ENCODE assay signal across 8 mouse cellular contexts in the genomic region with DNA sequence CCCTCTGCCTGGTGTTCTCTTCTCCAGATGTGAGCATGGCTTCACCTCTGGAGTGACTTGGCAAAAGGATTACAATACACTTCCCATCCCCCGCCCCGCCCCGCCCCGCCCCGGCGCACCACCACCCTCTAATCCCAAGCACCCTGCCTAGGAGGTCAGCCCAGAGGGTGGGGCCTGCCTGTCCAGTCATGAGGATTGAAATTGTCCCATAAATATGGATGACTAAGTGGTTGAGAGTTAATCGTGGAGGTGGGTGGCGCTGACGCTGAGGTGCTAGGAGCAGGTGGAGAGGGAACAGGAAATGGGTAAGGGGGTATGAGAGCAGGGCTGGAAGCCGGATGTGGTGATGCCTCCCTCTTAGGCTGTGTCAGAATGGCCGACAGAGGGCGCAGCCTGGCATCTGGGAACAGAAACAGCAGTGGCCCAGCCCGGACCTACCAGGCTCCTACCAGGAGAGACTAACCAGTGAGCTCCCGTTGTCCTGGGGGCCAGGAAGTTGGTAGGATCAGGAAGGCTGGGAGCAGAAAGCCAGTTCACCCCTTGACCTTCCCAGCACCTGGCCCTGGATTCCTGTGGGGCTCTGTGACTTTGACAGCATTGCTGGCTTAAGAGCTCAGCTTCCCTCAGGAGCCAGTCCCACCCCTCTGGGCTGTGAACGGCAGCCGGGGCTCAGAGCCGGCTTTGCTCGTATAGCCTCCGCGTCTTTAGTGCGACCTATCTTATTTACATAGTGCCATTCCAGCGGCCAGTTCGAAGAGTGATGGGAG. TPM values are rescaled to one million over a fixed set of nuclear protein-coding genes. Genes with fewer than 3 reads are reported as not detected.
DNase-seq lines count a peak whose midpoint lies in the region; ATAC-seq and TF ChIP-seq lines count a peak whose summit lies in the region.

No protein-coding gene starts in this region.

- peak overlapping the region; percentile 59 for H3K4me2 ChIP-seq in embryonic facial prominence, embryonic 12.5 days (replicated peaks)
- peak overlapping the region; percentile 74 for H3K4me2 ChIP-seq in heart, embryonic 11.5 days
- peak overlapping the region; percentile 50 for H3K4me2 ChIP-seq in kidney, embryonic 14.5 days (replicated peaks; ENCODE audit: low read depth, low read length)
- peak overlapping the region; percentile 58 for H3K4me2 ChIP-seq in lung, embryonic 14.5 days
- peak overlapping the region; percentile 74 for H3K4me2 ChIP-seq in neural tube, embryonic 15.5 days

- peak; percentile 84 for TF ChIP-seq CTCF in lung, embryonic 14.5 days (IDR thresholded peaks at IDR 0.05; ENCODE audit: low read depth)

- H3K4me3 ChIP-seq in embryonic facial prominence, embryonic 12.5 days = peak overlapping the region; percentile 48
- H3K4me3 ChIP-seq in heart, embryonic 11.5 days (ENCODE audit: low read depth, low read length) = peak overlapping the region; percentile 51
- H3K4me3 ChIP-seq in kidney, embryonic 14.5 days (ENCODE audit: low read length) = peak overlapping the region; percentile 48
- H3K4me3 ChIP-seq in lung, embryonic 14.5 days (ENCODE audit: low read depth, low read length) = peak overlapping the region; percentile 48
- H3K4me3 ChIP-seq in neural tube, embryonic 15.5 days (replicated peaks) = peak overlapping the region; percentile 49

- H3K9ac ChIP-seq in embryonic facial prominence, embryonic 12.5 days = peak overlapping the region; percentile 58
- peak overlapping the region; percentile 75 for H3K9ac ChIP-seq in heart, embryonic 11.5 days (ENCODE audit: low read depth, low read length)
- peak overlapping the region; percentile 46 for H3K9ac ChIP-seq in kidney, embryonic 14.5 days (ENCODE audit: low read depth, low read length)
- peak overlapping the region; percentile 38 for H3K9ac ChIP-seq in lung, embryonic 14.5 days
- H3K9ac ChIP-seq in neural tube, embryonic 15.5 days (replicated peaks) = peak overlapping the region; percentile 53; the same call in 1 of the 2 replicates

- H3K36me3 ChIP-seq in embryonic facial prominence, embryonic 12.5 days = no peaks in the 10 kb centered on the region
- no peaks in the 10 kb centered on the region for H3K36me3 ChIP-seq in heart, embryonic 11.5 days (ENCODE audit: control insufficient read depth, insufficient read depth, low read length)
- no peaks in the 10 kb centered on the region for H3K36me3 ChIP-seq in kidney, embryonic 14.5 days (ENCODE audit: control insufficient read depth, insufficient read depth, low read length)
- H3K36me3 ChIP-seq in lung, embryonic 14.5 days (ENCODE audit: insufficient read depth) = no peaks in the 10 kb centered on the region
- H3K36me3 ChIP-seq in neural tube, embryonic 15.5 days = no peaks in the 10 kb centered on the region

- no peaks in the 10 kb centered on the region for H3K9me3 ChIP-seq in embryonic facial prominence, embryonic 12.5 days
- no peaks in the 10 kb centered on the region for H3K9me3 ChIP-seq in heart, embryonic 11.5 days (replicated peaks; ENCODE audit: control insufficient read depth, low read length)
- H3K9me3 ChIP-seq in kidney, embryonic 14.5 days (ENCODE audit: control insufficient read depth, low read length) = no peaks in the 10 kb centered on the region
- no peaks in the 10 kb centered on the region for H3K9me3 ChIP-seq in lung, embryonic 14.5 days (ENCODE audit: low read depth, low read length)
- no peaks in the 10 kb centered on the region for H3K9me3 ChIP-seq in neural tube, embryonic 15.5 days (replicated peaks)

- no peaks in the 10 kb centered on the region for H3K27me3 ChIP-seq in embryonic facial prominence, embryonic 12.5 days
- no peaks in the 10 kb centered on the region for H3K27me3 ChIP-seq in heart, embryonic 11.5 days (ENCODE audit: control insufficient read depth, insufficient read depth, low read length)
- H3K27me3 ChIP-seq in kidney, embryonic 14.5 days (ENCODE audit: control insufficient read depth, insufficient read depth, low read length) = no peaks in the 10 kb centered on the region
- H3K27me3 ChIP-seq in lung, embryonic 14.5 days (ENCODE audit: insufficient read depth, low read length) = no peaks in the 10 kb centered on the region
- no peaks in the 10 kb centered on the region for H3K27me3 ChIP-seq in neural tube, embryonic 15.5 days (replicated peaks)

- H3K27ac ChIP-seq in embryonic facial prominence, embryonic 12.5 days = peak overlapping the region; percentile 60; the same call in 1 of the 2 replicates
- H3K27ac ChIP-seq in heart, embryonic 11.5 days (ENCODE audit: low read depth, low read length) = peak overlapping the region; percentile 80
- peak overlapping the region; percentile 73; the same call in 1 of the 2 replicates for H3K27ac ChIP-seq in kidney, embryonic 14.5 days (ENCODE audit: low read depth, low read length)
- peak overlapping the region; percentile 82; the same call in 1 of the 2 replicates for H3K27ac ChIP-seq in lung, embryonic 14.5 days (ENCODE audit: low read depth)
- peak overlapping the region; percentile 45 for H3K27ac ChIP-seq in neural tube, embryonic 15.5 days (replicated peaks)

- ATAC-seq in embryonic facial prominence, embryonic 12.5 days (ENCODE audit: insufficient number of reproducible peaks, insufficient read depth, low FRiP score, low TSS enrichment) = peak; percentile 92
- ATAC-seq in heart, embryonic 11.5 days (replicated peaks; ENCODE audit: insufficient number of reproducible peaks, low FRiP score, low TSS enrichment) = peak; percentile 85
- ATAC-seq in kidney, embryonic 14.5 days (ENCODE audit: low FRiP score, low TSS enrichment) = peak; percentile 88
- peak; percentile 89 for ATAC-seq in lung, embryonic 14.5 days (ENCODE audit: insufficient read depth)
- peak; percentile 78 for ATAC-seq in neural tube, embryonic 15.5 days (ENCODE audit: low FRiP score)

- peaks cover 8% of the 10 kb centered on the region; the same call in 1 of the 2 replicates for H3K4me1 ChIP-seq in embryonic facial prominence, embryonic 12.5 days
- no peaks in the 10 kb centered on the region for H3K4me1 ChIP-seq in heart, embryonic 11.5 days (ENCODE audit: control insufficient read depth, insufficient read depth, low read length)
- peaks cover 5% of the 10 kb centered on the region; the same call in 1 of the 2 replicates for H3K4me1 ChIP-seq in kidney, embryonic 14.5 days (ENCODE audit: control insufficient read depth, insufficient read depth, low read length)
- H3K4me1 ChIP-seq in lung, embryonic 14.5 days (ENCODE audit: insufficient read depth) = no peaks in the 10 kb centered on the region
- peaks cover 12% of the 10 kb centered on the region for H3K4me1 ChIP-seq in neural tube, embryonic 15.5 days

- peak; percentile 65 to 75 for DNase-seq in CD8-positive naive resting alpha-beta T cell, adult 2 months (ENCODE audit: low read depth in 2 of 2, low spot score in 2 of 2)
- peak; percentile 82 to 89 for DNase-seq in adrenal gland, postnatal 36 days
- DNase-seq in lung, embryonic 14.5 days = peak; percentile 88
- peak; percentile 91 for DNase-seq in thymus, postnatal 14 days

- WGBS in embryonic facial prominence, embryonic 12.5 days = 3% methylated on average over 23 of the region's 23 CpGs
- 3% methylated on average over 23 of the region's 23 CpGs for WGBS in heart, embryonic 11.5 days (ENCODE audit: insufficient replicate concordance)
- WGBS in kidney, embryonic 14.5 days = 6% methylated on average over 23 of the region's 23 CpGs
- WGBS in lung, embryonic 14.5 days = 7% methylated on average over 23 of the region's 23 CpGs
- WGBS in neural tube, embryonic 15.5 days = 2% methylated on average over 22 of the region's 23 CpGs

RNA-seq across cellular contexts. Expression of a gene that starts 12.7 kb away (rescaled TPM):
- total RNA-seq in adrenal gland, postnatal 36 days (2021) = 10 to 100 TPM; 25.6 to 39.4 TPM
- 16.0 and 17.5 TPM in 2 replicates for polyA plus RNA-seq in embryonic facial prominence, embryonic 12.5 days (2016; fragmentation: Nextera tagmentation; extraction: Ambion mirVana)
- polyA plus RNA-seq in heart, embryonic 11.5 days (2014; fragmentation: Nextera tagmentation; extraction: Ambion mirVana) = 11.4 and 14.5 TPM in 2 replicates
- polyA plus RNA-seq in kidney, embryonic 14.5 days (2014; fragmentation: Nextera tagmentation; extraction: Ambion mirVana) = 11.0 and 12.4 TPM in 2 replicates
- 11.2 and 14.2 TPM in 2 replicates for polyA plus RNA-seq in lung, embryonic 14.5 days (2014; fragmentation: Nextera tagmentation; extraction: Ambion mirVana)
- 10.5 and 12.6 TPM in 2 replicates for polyA plus RNA-seq in neural tube, embryonic 15.5 days (2015; fragmentation: Nextera tagmentation; extraction: Ambion mirVana)

RNA-seq across cellular contexts. Expression of a gene that starts 47.6 kb away (rescaled TPM):
- 10 to 100 TPM; 44.1 to 67.8 TPM for total RNA-seq in adrenal gland, postnatal 36 days (2021)
- 13.0 TPM in 2 replicates for polyA plus RNA-seq in embryonic facial prominence, embryonic 12.5 days (2016; fragmentation: Nextera tagmentation; extraction: Ambion mirVana)
- polyA plus RNA-seq in heart, embryonic 11.5 days (2014; fragmentation: Nextera tagmentation; extraction: Ambion mirVana) = 11.9 TPM in 2 replicates
- 15.9 and 17.4 TPM in 2 replicates for polyA plus RNA-seq in kidney, embryonic 14.5 days (2014; fragmentation: Nextera tagmentation; extraction: Ambion mirVana)
- polyA plus RNA-seq in lung, embryonic 14.5 days (2014; fragmentation: Nextera tagmentation; extraction: Ambion mirVana) = 14.4 and 17.0 TPM in 2 replicates
- 4.5 and 6.0 TPM in 2 replicates for polyA plus RNA-seq in neural tube, embryonic 15.5 days (2015; fragmentation: Nextera tagmentation; extraction: Ambion mirVana)

Comparison
In these comparisons a context has a peak if more than half of its experiments do, and no peak if none do; other contexts are left out.
1. Peak in every context shown above with its lines: DNase-seq, ATAC-seq, H3K4me3 ChIP-seq and H3K27ac ChIP-seq.